Mouse (Mus musculus) heart, adult 2 months (tissue): ENCODE data around the gene Adamts9.

ENCODE experiments used
- CTCF ChIP-seq: fragments of 200-600 bp; IDR thresholded peaks from 2 replicates; pipeline ENCODE4 v1.8.1; 2022; ENCODE audit warnings: antibody characterized with exemption, mild to moderate bottlenecking, moderate library complexity
- EP300 ChIP-seq: fragments of 200-500 bp; IDR thresholded peaks from 2 replicates; pipeline ENCODE4 v1.6.1; 2011; ENCODE audit warnings: low read depth, low read length, control low read depth; ENCODE audit not compliant: insufficient read depth
- POLR2A ChIP-seq: fragments of 200-500 bp; IDR thresholded peaks from 2 replicates; pipeline ENCODE4 v1.6.1; 2011; ENCODE audit warnings: mild to moderate bottlenecking, low read depth, low read length, control low read depth; ENCODE audit not compliant: insufficient read depth

GRCm38 (mm10) chr6:92941281-92941731 is 2.0 kb downstream of the Adamts9 start:
- TF ChIP-seq CTCF (peak; percentile 80), POLR2A (peak; percentile 90), EP300 (peak; percentile 96)
